Mouse (Mus musculus) inflammation-experienced regulatory T-cells, adult 6 months (primary cell): Measurements from ENCODE around the gene Cyp20a1. TPM values are rescaled to one million over a fixed set of nuclear protein-coding genes. Genes with fewer than 3 reads are reported as not detected.

Source experiments
- ATAC-seq: one replicate; pipeline ENCODE4 v1.8.0; 2017
- polyA plus RNA-seq, 3 experiments: library from polyadenylated mRNA; unstranded; fragments of 100-300 nt; shearing (Covaris generic); gene quantifications; one replicate each; pipeline ENCODE4 v1.2.1; 2017

Cyp20a1 gene
- polyA plus RNA-seq = 10 to 100 TPM; 12.8 to 26.7 (median 18.3) TPM

DNA sequence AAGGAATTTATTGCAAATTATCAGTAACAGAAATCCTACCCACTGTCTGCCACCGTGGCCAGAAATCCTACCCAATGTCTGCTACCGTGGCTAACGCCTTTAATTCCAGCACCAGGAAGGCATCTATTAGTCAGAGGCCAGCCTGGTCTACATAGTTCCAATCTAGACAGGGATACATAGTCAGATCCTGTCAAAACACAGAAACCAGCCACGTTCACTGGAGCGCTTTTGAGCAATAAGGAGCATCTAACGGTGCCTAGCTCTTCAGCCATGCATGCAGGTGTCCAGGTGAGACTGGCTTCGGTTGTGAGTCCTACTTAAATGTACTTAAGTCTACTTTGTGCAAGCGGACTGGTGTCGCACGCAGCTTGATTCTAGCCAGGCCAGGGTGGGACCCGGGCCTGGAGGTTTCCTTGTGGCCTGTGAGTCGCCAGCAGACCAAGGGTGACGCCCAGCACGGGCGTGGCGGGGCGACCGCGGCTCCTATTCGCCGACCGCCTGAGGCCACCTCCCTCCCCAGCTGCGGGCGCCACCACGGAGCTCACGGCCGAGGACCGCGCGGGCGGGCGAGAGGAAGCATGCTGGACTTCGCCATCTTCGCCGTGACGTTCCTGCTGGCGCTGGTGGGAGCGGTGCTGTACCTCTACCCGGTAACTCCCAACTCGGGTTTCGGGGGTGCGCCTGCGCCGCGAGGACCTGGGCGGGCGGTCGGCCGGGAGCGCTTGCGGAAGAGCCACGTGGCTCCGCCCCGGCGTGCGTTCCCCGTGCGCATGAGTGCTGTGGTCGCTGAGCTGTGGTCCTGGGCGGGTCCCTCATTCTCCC is at the start of gene Cyp20a1:
Cyp20a1 (plus strand) TSS at position 516 of the 822 bp plus-strand sequence.
- peak; percentile 95 for ATAC-seq

DNA sequence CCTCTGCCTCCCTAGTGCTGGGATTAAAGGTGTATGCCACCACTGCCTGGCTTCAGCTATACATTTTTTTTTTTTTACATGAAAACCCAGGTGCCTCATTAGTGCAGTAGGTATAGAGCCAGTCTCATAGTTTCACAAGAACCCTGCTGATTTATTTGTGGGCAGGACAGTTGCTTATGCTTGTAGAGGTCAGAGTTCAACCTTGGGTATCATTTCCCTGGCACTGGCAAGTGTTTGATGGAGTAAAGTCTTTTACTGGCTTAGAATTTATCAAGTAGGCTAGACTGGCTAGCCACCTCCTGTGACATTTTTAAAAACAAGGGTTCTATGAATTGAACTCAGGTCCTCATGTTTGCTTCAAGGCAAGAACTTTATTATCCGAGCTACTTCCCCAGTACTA is 49.2 kb upstream of the Cyp20a1 start:
- ATAC-seq = no peak

DNA sequence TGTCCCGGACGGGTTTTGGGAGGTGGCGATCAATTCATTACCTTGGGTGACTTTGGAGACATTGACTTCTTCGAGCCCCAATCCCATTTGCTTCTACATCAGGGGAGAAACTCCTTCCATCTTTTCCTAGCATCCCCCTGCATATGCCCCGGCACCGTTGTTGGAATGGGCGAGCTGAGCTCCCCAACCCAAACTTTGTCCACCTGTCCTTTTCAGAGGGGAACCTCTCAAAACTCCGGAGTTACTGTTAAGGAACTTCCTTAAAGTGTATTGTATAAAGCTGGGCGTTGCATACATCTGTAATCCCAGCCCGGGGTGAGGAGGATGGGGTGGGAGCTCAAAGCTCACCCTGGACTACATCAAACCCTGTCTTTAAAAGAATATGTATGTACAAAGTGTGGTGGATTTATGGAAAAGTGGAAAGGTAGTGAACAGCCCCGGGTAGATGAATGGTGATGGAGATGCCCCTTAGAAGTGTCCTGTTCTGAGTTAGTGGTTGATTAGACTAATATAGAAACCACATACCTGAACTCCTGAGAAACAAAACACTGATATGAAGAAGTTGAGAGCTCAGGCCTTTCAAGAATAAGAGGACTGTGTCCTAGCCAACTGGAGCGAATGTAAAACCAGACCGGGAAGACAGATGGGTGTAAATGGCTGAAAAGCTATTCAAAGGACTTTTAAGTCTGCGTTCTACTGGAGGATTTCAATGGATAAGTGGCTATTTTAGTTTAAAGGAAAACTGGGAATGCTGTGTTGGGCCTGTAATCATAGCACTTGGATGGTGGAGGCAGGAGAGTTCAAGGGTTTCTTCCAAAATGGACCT is 720 bp downstream of the Cyp20a1 start:
- ATAC-seq = peak; percentile 20

DNA sequence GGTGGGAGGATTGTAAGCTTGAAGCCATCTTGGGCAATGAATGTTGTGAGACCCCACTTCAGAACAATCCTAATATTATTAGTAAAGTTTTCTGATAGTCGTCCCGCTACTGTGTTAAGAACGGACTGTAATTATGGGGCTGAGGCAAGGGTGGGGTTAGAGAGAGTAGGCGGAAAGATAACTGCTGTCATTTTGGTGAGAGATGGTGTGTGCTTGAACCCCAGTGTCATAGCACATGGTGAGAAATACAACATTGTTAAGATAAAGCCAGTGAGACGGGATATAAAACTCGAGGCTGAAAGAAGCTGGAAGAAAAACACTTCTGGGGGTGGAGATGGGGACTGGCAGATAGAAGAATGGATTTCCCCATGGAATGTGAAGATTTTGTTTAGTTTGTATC is 1.5 kb downstream of the Cyp20a1 start:
- no peak for ATAC-seq

DNA sequence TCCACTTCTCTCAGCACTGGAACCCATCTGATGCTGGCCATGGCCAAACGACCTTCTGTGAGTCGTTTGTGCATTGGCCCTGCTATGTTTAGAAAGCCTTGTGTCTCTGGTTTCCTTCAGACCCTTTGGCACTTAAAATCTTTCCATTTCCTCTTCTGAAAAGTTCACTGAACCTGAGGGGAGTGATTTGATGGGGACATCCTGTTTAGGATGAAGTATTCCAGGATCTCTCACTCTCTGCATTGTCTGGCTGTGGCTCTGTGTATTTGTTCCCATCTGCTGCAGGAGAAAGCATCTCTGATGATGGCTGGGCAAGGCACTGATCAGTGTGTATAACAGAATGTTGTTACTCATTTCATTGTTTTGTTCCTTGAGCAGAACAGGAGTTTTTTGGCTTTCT is 2.6 kb downstream of the Cyp20a1 start:
- ATAC-seq = no peak

DNA sequence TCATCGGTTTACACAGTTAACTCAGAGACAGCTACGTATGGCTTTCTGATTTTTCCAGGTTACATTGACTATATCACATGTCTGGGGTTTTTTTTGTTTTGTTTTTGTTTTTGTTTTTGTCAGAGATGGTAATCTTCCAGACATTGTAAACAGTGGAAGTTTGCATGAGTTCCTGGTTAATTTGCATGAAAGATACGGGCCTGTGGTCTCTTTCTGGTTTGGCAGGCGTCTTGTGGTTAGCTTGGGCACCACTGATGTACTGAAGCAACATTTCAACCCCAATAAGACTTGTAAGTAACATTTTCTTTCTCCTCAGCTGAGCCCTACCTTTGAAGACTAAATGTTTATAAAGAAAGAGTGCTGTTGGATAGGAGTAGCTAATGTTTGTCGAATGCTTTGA is 9.7 kb downstream of the Cyp20a1 start:
- ATAC-seq = no peak

DNA sequence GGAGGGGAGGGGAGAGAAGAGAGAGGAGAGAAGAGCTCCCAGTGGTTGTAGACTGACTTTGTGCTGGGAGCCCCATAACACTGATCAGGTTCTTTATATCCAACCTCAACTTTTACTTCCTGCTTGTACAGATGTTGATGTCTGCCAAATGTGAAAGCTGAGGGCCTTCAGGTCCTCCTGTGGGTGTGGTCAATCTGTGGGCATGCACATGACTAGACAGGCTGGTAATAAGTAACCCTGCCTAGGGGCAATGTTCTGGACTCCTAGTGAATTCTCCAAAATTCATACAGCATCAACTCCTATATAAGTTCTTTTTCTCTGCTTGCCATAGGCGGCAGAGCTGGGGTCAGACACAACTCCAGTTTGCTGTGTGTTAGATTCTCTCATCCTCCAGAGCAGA is 18.5 kb downstream of the Cyp20a1 start:
- no peak for ATAC-seq

DNA sequence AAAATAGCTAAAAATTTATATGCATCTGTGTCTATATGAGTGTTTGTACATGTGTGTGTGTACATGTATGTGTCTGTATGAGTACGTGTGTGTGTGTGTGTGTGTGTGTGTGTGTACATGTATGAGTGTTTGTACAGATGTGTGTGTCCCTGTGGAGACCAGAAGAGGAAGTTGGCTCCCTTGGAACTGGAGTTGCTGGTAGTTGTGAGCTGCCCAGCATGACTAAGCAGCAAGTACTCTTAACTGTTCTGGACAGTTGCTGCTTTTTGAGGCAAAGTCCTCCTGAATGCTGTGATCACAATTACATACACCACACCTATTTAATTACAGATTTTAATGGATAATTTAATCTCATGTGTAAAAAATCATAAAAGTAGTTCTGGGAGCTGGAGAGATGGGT is 33.4 kb downstream of the Cyp20a1 start:
- no peak for ATAC-seq

DNA sequence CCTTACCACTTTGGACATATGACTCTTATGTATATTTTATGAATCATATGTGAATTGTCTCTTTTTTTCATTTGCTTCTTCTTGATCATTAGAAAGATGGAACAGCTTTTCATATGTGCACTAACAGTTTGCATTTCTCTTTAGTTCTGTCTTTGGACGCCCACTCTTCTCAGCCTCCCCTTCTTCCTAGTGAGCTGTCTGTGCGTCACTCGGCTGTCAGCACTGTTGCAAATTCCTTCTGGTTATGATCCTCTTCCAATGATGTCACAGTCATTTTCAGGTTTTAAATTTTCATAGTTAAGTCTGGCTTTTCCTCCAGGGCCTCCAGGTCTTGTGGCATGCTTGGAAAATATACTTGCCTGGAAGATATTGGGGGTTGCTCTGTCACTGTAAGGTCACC is 38.8 kb downstream of the Cyp20a1 start:
- ATAC-seq = no peak

DNA sequence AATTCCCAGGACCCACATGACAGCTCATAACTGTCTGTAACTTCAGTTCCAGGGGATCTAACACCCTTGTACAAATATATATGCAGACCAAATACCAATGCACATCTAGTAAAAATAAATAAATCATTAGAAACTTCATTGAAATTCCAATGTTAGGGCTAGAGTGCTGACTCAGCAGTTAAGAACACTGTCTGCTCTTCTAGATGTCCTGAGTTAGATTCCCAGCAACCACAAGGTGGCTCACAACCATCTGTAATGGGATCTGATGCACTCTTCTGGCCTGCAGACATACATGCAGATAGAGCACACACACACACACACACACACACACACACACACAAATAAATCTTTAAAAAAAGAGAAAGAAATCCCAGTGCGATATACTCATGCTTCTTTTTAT is 61.7 kb downstream of the Cyp20a1 start:
- no peak for ATAC-seq

DNA sequence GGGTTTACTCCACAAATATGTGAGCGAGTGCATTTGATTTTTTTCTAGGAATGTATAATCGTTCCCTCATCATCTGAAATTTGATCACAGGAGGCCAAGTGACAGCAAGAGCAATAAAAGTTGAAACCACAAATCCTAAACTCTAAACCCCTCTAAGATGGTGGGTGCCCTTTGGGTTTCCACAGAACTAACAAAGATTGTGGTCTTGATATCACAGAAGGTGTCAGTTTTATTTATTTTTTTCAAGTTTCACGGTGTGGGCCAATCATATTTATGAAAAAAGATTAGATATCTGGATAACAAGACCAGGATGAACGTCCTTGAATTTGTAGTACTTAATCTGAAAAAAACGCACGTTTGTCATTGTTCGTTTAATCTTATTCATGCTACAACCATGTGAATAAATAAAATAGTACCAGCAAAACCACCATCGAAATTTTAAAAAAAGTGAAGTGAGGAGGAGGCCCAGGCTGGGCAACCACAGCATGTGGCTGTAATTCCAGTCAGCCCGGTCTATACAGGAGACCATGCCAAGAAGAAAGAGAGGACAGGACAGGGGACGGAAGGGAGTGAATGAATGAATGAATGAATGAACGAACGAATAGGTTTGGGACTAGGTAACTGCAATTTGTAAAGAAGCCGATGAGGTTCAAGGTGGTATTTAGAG is 65.5 kb downstream of the Cyp20a1 start:
- peak; percentile 11 for ATAC-seq

DNA sequence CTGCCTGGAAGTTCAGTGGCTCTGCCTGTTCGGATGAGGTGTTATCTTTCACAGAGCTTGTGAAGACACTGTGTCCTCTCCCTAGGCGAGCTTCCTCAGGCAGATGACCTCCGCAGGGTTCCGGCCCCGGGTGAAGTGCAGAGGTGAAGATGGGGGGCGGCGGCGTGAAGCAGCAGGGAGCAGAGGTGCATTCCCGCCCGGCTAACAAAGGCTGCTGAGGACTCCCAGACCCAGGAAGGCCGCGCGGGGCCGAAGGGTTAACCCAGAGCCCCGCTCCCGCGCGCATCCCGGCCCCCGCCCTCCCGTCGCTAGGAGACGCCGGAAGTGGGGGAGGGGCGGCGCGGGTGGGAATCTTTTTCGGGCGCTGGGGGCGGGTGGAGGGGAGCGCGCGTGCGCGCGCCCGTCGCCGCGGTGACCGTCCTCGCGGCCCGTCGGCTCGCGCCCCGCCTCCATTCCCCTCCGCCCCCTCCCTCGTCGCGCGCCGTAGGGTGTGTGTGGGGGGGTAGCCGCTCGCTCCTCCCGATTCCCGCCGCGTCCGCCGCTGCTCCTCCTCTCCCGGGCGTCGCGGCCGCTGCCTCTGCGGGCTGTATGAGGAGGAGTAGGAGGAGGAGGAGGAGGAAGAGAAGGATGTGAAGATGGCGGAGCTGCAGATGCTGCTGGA is 66.2 kb downstream of the Cyp20a1 start, which contains the start of gene Abi2:
Abi2 (plus strand) TSS at position 452 of the 661 bp plus-strand sequence.
- peak; percentile 63 for ATAC-seq

DNA sequence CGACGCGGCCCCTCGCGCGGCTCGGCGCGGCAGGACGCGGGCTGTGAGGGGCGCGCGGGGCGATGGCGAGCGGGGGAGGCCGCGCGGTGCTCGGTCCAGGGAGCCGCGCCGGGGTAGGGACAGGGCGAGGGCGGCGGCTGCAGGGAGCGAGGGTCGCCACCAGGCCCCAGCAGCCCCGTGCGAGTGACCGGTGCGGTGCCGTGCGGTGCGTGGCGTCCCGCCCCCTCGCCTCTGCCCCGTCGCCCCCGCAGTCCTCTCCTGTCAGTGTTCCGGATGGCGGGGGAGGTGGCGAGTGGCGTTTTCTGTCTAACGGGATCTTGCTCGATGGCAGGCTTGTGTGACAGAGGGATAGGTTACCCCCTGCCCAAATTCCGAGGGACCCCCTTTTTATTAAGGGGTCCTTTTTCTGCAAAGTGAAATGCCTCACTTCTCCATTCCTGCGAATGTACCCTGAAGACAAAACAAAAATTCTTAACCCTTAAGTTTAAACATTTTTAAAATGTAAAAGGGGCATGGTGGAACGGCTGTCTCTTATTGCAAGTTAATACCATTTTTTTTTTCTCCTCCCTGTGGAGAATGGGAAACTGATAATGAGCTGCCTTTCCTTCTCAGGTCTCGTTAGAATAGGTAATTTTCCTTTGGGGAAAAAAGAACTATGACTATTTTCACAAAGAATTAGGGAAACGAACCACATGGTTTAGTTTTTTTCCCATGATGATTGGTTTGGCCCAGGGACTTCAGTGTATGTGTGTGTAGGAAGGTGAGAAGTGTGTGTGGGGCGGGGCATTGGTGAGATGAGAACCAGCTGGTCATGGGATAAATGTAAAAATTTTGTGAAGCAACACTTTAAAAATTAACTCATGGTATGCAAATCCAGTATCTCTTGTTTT is 67.0 kb downstream of the Cyp20a1 start:
- peak; percentile 57 for ATAC-seq

DNA sequence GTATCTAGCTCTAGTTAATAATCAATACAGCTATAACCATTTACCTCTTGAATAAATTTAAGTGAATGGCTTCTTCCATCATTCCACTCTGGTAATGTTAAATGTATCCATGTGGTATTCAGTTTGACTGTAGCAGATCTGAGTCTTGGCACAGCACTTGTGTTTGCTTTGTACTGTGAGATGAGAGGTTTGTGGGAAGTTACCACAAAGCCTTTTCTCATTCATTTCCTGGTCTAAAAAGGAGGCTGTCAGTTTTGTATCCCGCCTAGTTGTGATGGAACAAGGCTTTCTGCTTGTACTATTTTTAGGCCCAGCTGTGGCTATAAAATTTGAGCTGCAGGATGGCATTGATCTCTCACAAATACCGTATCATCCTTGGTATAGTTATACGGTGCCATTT is 73.6 kb downstream of the Cyp20a1 start:
- ATAC-seq = peak; percentile 76

DNA sequence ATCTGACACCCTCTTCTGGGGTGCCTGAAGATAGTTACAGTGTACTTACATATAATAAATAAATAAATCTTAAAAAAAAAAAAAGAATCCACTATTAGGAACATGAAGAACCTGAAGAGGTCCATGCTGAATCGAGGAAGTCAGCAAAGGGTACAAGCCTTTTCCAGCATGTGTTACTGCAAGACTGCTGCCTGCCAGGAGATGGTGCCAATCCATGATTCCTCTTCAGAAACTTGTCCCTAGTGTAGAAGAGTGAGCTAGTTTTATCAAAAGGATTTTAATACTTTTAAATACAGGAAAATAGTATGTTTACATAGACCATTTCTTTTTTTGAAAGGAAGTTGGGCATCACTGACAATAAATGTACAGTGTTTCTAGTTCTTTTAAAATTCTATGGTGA is 80.8 kb downstream of the Cyp20a1 start:
- ATAC-seq = no peak

DNA sequence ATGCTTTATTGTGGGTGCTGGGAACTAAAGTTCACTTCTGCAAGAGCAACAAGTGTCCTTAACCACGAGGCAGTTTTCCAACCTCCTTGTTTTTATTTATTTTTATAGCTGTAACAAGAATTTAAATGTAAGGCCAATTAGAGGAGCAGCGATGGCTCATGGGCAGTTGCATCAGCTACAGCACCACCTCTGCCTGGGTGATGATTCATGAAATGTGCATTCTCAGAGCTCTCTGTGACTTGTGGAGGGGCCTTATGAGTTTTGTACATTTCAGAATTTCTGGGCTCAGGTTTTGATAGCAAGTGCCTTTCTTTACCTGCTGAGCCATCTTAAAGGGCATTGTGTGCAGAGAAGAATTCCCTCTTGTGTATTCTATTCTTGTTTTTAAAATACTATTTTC is 85.2 kb downstream of the Cyp20a1 start:
- ATAC-seq = no peak

DNA sequence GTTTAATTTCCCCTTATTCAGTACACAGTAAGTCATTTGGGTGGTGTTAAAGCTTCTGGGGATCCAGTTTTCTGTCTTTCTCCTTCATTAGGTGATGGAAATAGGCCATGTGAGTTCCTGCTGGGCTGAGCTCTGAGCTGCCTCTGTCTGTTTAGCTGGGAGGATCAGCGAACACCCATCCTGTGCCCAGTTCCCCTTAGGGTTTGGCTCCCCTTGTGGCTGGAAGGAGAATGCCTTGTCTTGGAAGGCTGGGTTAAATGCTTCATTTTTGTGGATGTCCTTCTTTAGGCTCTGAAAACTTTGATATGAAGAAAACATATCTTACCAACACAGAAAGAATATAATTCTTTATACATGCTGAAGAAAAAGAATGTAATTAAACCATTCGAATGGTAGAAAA is 85.8 kb downstream of the Cyp20a1 start:
- peak; percentile 84 for ATAC-seq

DNA sequence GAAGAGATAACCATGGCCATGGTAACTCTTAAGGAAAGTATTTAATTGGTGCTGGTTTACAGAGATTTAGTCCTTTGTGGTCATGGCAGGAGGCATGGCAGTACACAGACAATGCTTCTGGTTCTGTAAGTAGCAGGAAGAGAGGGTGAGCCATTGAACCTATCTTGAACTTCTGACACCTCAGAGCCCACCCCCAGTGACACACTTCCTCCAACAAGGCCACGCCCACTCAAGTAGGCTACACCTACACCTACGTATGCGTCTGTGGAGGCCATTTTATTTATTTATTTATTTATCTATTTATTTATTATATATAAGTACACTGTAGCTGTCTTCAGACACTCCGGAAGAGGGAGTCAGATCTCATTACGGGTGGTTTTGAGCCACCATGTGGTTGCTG is 88.4 kb downstream of the Cyp20a1 start:
- ATAC-seq = no peak

DNA sequence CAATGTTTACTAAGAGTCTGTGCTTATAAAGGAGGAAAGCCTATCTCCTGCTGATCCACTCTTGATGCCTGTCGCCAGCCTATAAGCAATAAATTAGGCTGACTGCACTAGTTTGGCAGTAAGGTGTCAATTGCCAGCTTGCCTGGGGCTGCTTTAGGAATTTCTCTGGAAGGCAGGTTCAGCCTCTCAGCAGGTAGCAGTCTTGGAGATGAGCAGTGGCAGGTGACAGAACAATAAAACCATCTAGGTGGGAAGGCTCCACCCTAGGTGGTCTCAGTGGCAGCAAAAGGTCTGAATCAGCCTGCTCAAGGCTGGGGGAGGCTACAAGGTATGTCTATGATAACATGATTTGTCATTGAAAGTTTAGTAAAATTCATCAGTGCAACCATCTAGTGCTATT is 89.4 kb downstream of the Cyp20a1 start:
- no peak for ATAC-seq
